Comparison of ENCODE assay signal across 8 mouse cellular contexts in genomic region chr9:36965720-36966119, GRCm38 (mm10).
A peak's percentile ranks its signal among the peaks of the same experiment; 100 is the strongest.
DNase-seq lines count a peak whose midpoint lies in the region; ATAC-seq lines count a peak whose summit lies in the region.

No protein-coding gene starts in this region.

- no peak overlapping the region for H3K9ac ChIP-seq in heart, embryonic 11.5 days (ENCODE audit: low read depth, low read length)
- no peak overlapping the region for H3K9ac ChIP-seq in hindbrain, embryonic 15.5 days

- WGBS in heart, embryonic 11.5 days (ENCODE audit: insufficient replicate concordance) = 60% methylated on average over 5 of the region's 5 CpGs
- WGBS in hindbrain, embryonic 15.5 days = 56% methylated on average over 5 of the region's 5 CpGs

- H3K36me3 ChIP-seq in heart, embryonic 11.5 days (ENCODE audit: control insufficient read depth, insufficient read depth, low read length) = no peaks in the 10 kb centered on the region
- no peaks in the 10 kb centered on the region for H3K36me3 ChIP-seq in hindbrain, embryonic 15.5 days

- no peak overlapping the region for H3K4me3 ChIP-seq in heart, embryonic 11.5 days (ENCODE audit: low read depth, low read length)
- no peak overlapping the region for H3K4me3 ChIP-seq in hindbrain, embryonic 15.5 days

- H3K4me2 ChIP-seq in heart, embryonic 11.5 days = no peak overlapping the region
- H3K4me2 ChIP-seq in hindbrain, embryonic 15.5 days = no peak overlapping the region

- no peak overlapping the region for H3K27ac ChIP-seq in heart, embryonic 11.5 days (ENCODE audit: low read depth, low read length)
- H3K27ac ChIP-seq in hindbrain, embryonic 15.5 days (replicated peaks) = no peak overlapping the region

- no peak for ATAC-seq in heart, embryonic 11.5 days (replicated peaks; ENCODE audit: insufficient number of reproducible peaks, low FRiP score, low TSS enrichment)
- 0 out of 2 replicates have a peak, but pooled peaks have one; percentile 32 for ATAC-seq in hindbrain, embryonic 15.5 days (ENCODE audit: low FRiP score, low read depth)

- no peaks in the 10 kb centered on the region for H3K27me3 ChIP-seq in heart, embryonic 11.5 days (ENCODE audit: control insufficient read depth, insufficient read depth, low read length)
- no peaks in the 10 kb centered on the region for H3K27me3 ChIP-seq in hindbrain, embryonic 15.5 days

- H3K9me3 ChIP-seq in heart, embryonic 11.5 days (replicated peaks; ENCODE audit: control insufficient read depth, low read length) = no peaks in the 10 kb centered on the region
- H3K9me3 ChIP-seq in hindbrain, embryonic 15.5 days = no peaks in the 10 kb centered on the region

- DNase-seq in heart, postnatal 4 days = peak; percentile 49
- peak; percentile 71 for DNase-seq in right cerebral cortex, postnatal 4 days
- DNase-seq in right cerebral cortex, postnatal 36 days (ENCODE audit: low spot score in 2 of 2) = no peak
- peak; percentile 47 for DNase-seq in thymus, postnatal 14 days
- DNase-seq in cerebellum, adult 11 months = no peak
- DNase-seq in spleen, postnatal 14 days (ENCODE audit: low spot score in 2 of 2) = no peak

- H3K4me1 ChIP-seq in heart, embryonic 11.5 days (ENCODE audit: control insufficient read depth, insufficient read depth, low read length) = peaks cover 18% of the 10 kb centered on the region
- peaks cover 49% of the 10 kb centered on the region for H3K4me1 ChIP-seq in hindbrain, embryonic 15.5 days (replicated peaks)

Comparison
In these comparisons a context has a peak if more than half of its experiments do, and no peak if none do; other contexts are left out.
1. DNase-seq: peak in heart, postnatal 4 days (single experiment), right cerebral cortex, postnatal 4 days (single experiment) and thymus, postnatal 14 days (single experiment); none in right cerebral cortex, postnatal 36 days (0 of 2), cerebellum, adult 11 months (single experiment) and spleen, postnatal 14 days (0 of 2).